Mouse (Mus musculus): ENCODE results near the gene Zpbp2. TPM values are rescaled to one million over a fixed set of nuclear protein-coding genes. Genes with fewer than 3 reads are reported as not detected.
A peak's percentile ranks its signal among the peaks of the same experiment; 100 is the strongest.

The Zpbp2 gene
- polyA plus RNA-seq, 1 experiment, result 0.34 TPM

GRCm38 (mm10) chr11:98550311-98550974 lies 454 bp upstream of the Zpbp2 start:
- DNase-seq, result no peak
- 14% methylated on average over 20 of the region's 20 CpGs for WGBS
- peak overlapping the region; percentile 79 for H3K4me3 ChIP-seq (replicated peaks; ENCODE audit: extremely low read depth, low read depth, low read length)
- peaks cover 3% of the 10 kb centered on the region; the same call in 1 of the 2 replicates for H3K4me1 ChIP-seq (ENCODE audit: control insufficient read depth, insufficient read depth, low read length)
- TF ChIP-seq POLR2A (IDR thresholded peaks at IDR 0.05; ENCODE audit: borderline replicate concordance, extremely low read depth, low read depth, low read length) (no peak; the same call in 1 of the 2 replicates), CTCF (IDR thresholded peaks at IDR 0.05; ENCODE audit: insufficient read depth, low read length) (no peak)

- Histone ChIP-seq H3K4me1 (ENCODE audit: control insufficient read depth, insufficient read depth, low read length) (peaks cover 3% of the 10 kb centered on the region; the same call in 1 of the 2 replicates), H3K4me3 (replicated peaks; ENCODE audit: extremely low read depth, low read depth, low read length) (no peak overlapping the region)
- 90% methylated on average over 4 of the region's 4 CpGs for WGBS
- DNase-seq, result no peak
- TF ChIP-seq POLR2A (IDR thresholded peaks at IDR 0.05; ENCODE audit: borderline replicate concordance, extremely low read depth, low read depth, low read length) (no peak), CTCF (IDR thresholded peaks at IDR 0.05; ENCODE audit: insufficient read depth, low read length) (no peak)
These were observed 3.1 kb downstream of the Zpbp2 start for GRCm38 (mm10) chr11:98553966-98554365.

GRCm38 (mm10) chr11:98555124-98555700 lies 4.3 kb downstream of the Zpbp2 start:
- TF ChIP-seq POLR2A (IDR thresholded peaks at IDR 0.05; ENCODE audit: borderline replicate concordance, extremely low read depth, low read depth, low read length), result no peak
- TF ChIP-seq CTCF (IDR thresholded peaks at IDR 0.05; ENCODE audit: insufficient read depth, low read length), result no peak
- Histone ChIP-seq H3K4me1 (ENCODE audit: control insufficient read depth, insufficient read depth, low read length) (peaks cover 3% of the 10 kb centered on the region; the same call in 1 of the 2 replicates), H3K4me3 (replicated peaks; ENCODE audit: extremely low read depth, low read depth, low read length) (no peak overlapping the region)
- no peak for DNase-seq
- WGBS, result 63% methylated on average over 12 of the region's 12 CpGs

GRCm38 (mm10) chr11:98560942-98561341 lies 10.0 kb downstream of the Zpbp2 start:
- no peak for DNase-seq
- H3K4me3 ChIP-seq (replicated peaks; ENCODE audit: extremely low read depth, low read depth, low read length), result no peak overlapping the region
- 30% methylated on average over 7 of the region's 7 CpGs for WGBS
- no peaks in the 10 kb centered on the region for H3K4me1 ChIP-seq (ENCODE audit: control insufficient read depth, insufficient read depth, low read length)
- no peak for TF ChIP-seq POLR2A (IDR thresholded peaks at IDR 0.05; ENCODE audit: borderline replicate concordance, extremely low read depth, low read depth, low read length)

GRCm38 (mm10) chr11:98563025-98563424 lies 12.1 kb downstream of the Zpbp2 start:
- Histone ChIP-seq H3K4me3 (replicated peaks; ENCODE audit: extremely low read depth, low read depth, low read length) (no peak overlapping the region), H3K4me1 (ENCODE audit: control insufficient read depth, insufficient read depth, low read length) (no peaks in the 10 kb centered on the region)
- TF ChIP-seq CTCF (IDR thresholded peaks at IDR 0.05; ENCODE audit: insufficient read depth, low read length), result no peak
- TF ChIP-seq POLR2A (IDR thresholded peaks at IDR 0.05; ENCODE audit: borderline replicate concordance, extremely low read depth, low read depth, low read length), result no peak
- WGBS, result 84% methylated on average over 3 of the region's 3 CpGs
- no peak for DNase-seq

- TF ChIP-seq POLR2A (IDR thresholded peaks at IDR 0.05; ENCODE audit: borderline replicate concordance, extremely low read depth, low read depth, low read length), result no peak
- TF ChIP-seq CTCF (IDR thresholded peaks at IDR 0.05; ENCODE audit: insufficient read depth, low read length), result no peak
- Histone ChIP-seq H3K4me3 (replicated peaks; ENCODE audit: extremely low read depth, low read depth, low read length) (no peak overlapping the region), H3K4me1 (ENCODE audit: control insufficient read depth, insufficient read depth, low read length) (no peaks in the 10 kb centered on the region)
- 44% methylated on average over 13 of the region's 13 CpGs for WGBS
- no peak for DNase-seq
These were observed 13.1 kb downstream of the Zpbp2 start for GRCm38 (mm10) chr11:98563921-98564414.

GRCm38 (mm10) chr11:98568326-98568725 lies 17.4 kb downstream of the Zpbp2 start:
- TF ChIP-seq CTCF (IDR thresholded peaks at IDR 0.05; ENCODE audit: insufficient read depth, low read length), result 0 out of 2 replicates have a peak, but pooled peaks have one; percentile 13
- TF ChIP-seq POLR2A (IDR thresholded peaks at IDR 0.05; ENCODE audit: borderline replicate concordance, extremely low read depth, low read depth, low read length), result no peak
- DNase-seq, result no peak
- Histone ChIP-seq H3K4me1 (ENCODE audit: control insufficient read depth, insufficient read depth, low read length) (no peaks in the 10 kb centered on the region), H3K4me3 (replicated peaks; ENCODE audit: extremely low read depth, low read depth, low read length) (no peak overlapping the region)
- WGBS, result 80% methylated on average over 8 of the region's 8 CpGs

- no peak overlapping the region for H3K4me3 ChIP-seq (replicated peaks; ENCODE audit: extremely low read depth, low read depth, low read length)
- TF ChIP-seq CTCF (IDR thresholded peaks at IDR 0.05; ENCODE audit: insufficient read depth, low read length), result no peak
- no peak for TF ChIP-seq POLR2A (IDR thresholded peaks at IDR 0.05; ENCODE audit: borderline replicate concordance, extremely low read depth, low read depth, low read length)
- no peaks in the 10 kb centered on the region for H3K4me1 ChIP-seq (ENCODE audit: control insufficient read depth, insufficient read depth, low read length)
- WGBS, result 77% methylated on average over 6 of the region's 6 CpGs
- no peak for DNase-seq
These were observed 18.6 kb downstream of the Zpbp2 start for GRCm38 (mm10) chr11:98569461-98569860.

- Histone ChIP-seq H3K4me3 (replicated peaks; ENCODE audit: extremely low read depth, low read depth, low read length) (no peak overlapping the region), H3K4me1 (ENCODE audit: control insufficient read depth, insufficient read depth, low read length) (no peaks in the 10 kb centered on the region)
- TF ChIP-seq POLR2A (IDR thresholded peaks at IDR 0.05; ENCODE audit: borderline replicate concordance, extremely low read depth, low read depth, low read length), result no peak
- TF ChIP-seq CTCF (IDR thresholded peaks at IDR 0.05; ENCODE audit: insufficient read depth, low read length), result no peak
- 62% methylated on average over 5 of the region's 5 CpGs for WGBS
- no peak for DNase-seq
These were observed 26.9 kb downstream of the Zpbp2 start for GRCm38 (mm10) chr11:98577776-98578175.

Data from lung, adult 2 months (tissue).